Mouse (Mus musculus): ENCODE measurements around the gene Ascc1. TPM values are rescaled to one million over a fixed set of nuclear protein-coding genes. Genes with fewer than 3 reads are reported as not detected.

The Ascc1 gene
- polyA plus RNA-seq, 1 experiment from 2014 or later = 16.0 TPM

DNA sequence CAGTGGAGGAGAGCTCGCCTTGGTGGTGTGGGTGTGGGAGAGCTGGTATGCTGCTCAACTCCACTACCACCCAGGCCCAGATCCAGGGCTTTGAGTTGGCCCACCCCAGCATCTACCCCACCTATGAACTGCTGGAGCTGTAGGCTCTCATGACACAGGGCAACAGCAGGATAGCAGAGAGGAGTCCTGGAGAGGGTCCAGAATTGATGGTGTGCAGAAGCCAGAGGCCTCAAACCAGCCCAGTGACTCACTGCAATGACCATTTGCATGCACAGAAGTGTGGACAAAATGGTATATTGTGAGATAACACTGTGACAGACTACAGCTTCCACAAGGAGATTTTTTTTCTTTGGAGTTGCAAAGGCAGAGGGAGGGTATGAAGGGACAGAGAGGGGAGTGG is 21.1 kb downstream of the Ascc1 start:
- Histone ChIP-seq H3K9me3 (replicated peaks; ENCODE audit: control insufficient read depth, low read length) (no peaks in the 10 kb centered on the region), H3K27me3 (ENCODE audit: control insufficient read depth, insufficient read depth, low read depth, low read length) (no peaks in the 10 kb centered on the region), H3K4me3 (ENCODE audit: low read depth, low read length) (no peak overlapping the region), H3K9ac (ENCODE audit: low read depth, low read length) (no peak overlapping the region), H3K27ac (ENCODE audit: low read length) (no peak overlapping the region), H3K36me3 (ENCODE audit: control insufficient read depth, insufficient read depth) (no peaks in the 10 kb centered on the region), H3K4me2 (ENCODE audit: low read depth, low read length) (no peak overlapping the region), H3K4me1 (ENCODE audit: control insufficient read depth, low read depth, low read length) (no peaks in the 10 kb centered on the region)
- no peak for ATAC-seq (ENCODE audit: low read depth)
- 64% methylated on average over 1 of the region's 1 CpGs for WGBS (ENCODE audit: insufficient replicate concordance)

DNA sequence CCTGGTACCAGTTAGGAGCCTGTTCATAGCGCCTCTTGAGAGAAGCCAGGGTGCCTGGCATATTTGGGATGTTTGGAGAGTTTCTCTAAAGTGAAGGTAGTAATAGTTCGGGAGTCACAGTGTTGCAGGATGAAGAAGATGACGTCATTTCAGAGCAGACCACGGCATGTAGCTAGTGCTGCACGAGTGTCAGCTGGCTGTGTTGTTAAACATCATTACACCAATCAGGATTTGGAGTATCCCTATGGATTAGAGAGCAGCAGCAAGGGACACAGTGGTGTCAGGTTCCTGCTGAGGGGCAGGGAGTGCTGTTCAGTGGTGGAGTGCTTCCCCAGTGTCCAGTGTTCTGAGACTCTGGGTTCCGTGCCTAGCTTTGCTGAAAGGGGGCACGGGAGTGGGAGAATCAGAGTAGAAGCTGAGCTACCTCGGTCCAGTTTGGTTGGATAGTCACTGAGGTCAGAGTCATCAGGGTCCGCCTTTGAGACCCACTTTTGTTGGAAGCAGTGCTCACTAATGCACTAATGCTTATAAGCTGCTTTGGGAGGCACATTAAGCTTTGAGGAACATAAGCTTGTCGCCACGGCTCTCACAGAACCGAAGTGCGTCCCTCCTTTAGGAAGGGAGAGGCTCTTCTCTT is 24.3 kb downstream of the Ascc1 start:
- Histone ChIP-seq H3K4me1 (ENCODE audit: control insufficient read depth, low read depth, low read length) (no peaks in the 10 kb centered on the region), H3K27me3 (ENCODE audit: control insufficient read depth, insufficient read depth, low read depth, low read length) (no peaks in the 10 kb centered on the region), H3K9me3 (replicated peaks; ENCODE audit: control insufficient read depth, low read length) (no peaks in the 10 kb centered on the region), H3K9ac (ENCODE audit: low read depth, low read length) (no peak overlapping the region), H3K36me3 (ENCODE audit: control insufficient read depth, insufficient read depth) (no peaks in the 10 kb centered on the region), H3K4me3 (ENCODE audit: low read depth, low read length) (no peak overlapping the region), H3K27ac (ENCODE audit: low read length) (no peak overlapping the region), H3K4me2 (ENCODE audit: low read depth, low read length) (no peak overlapping the region)
- WGBS (ENCODE audit: insufficient replicate concordance) = 67% methylated on average over 13 of the region's 13 CpGs
- no peak for ATAC-seq (ENCODE audit: low read depth)

DNA sequence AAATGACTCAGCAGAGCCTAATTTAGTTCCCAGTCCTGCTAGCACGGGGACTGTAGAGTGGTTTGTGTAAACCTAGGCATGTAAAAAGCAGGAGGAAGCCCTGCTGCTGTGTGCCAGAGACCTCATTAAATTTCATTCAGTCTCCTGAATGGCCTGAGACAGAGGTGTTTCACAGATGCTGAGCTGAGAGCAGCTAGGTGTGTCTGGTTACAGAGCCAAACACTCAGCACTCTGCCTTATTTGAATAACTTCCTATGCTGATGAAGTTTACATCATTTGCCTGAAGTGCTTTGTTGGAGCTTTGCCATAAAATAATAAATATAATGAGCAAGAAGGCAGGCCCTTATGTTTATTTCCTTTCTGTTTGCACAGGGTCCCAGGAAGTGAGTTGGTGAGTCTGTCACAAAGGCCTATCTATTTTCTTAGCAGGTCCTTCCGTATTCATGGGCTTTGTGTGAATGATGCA is 25.0 kb downstream of the Ascc1 start:
- Histone ChIP-seq H3K36me3 (ENCODE audit: control insufficient read depth, insufficient read depth) (no peaks in the 10 kb centered on the region), H3K27me3 (ENCODE audit: control insufficient read depth, insufficient read depth, low read depth, low read length) (no peaks in the 10 kb centered on the region), H3K4me3 (ENCODE audit: low read depth, low read length) (no peak overlapping the region), H3K4me2 (ENCODE audit: low read depth, low read length) (no peak overlapping the region), H3K9me3 (replicated peaks; ENCODE audit: control insufficient read depth, low read length) (no peaks in the 10 kb centered on the region), H3K4me1 (ENCODE audit: control insufficient read depth, low read depth, low read length) (no peaks in the 10 kb centered on the region), H3K9ac (ENCODE audit: low read depth, low read length) (no peak overlapping the region), H3K27ac (ENCODE audit: low read length) (no peak overlapping the region)
- no peak for ATAC-seq (ENCODE audit: low read depth)
- WGBS (ENCODE audit: insufficient replicate concordance) = 60% methylated on average over 2 of the region's 2 CpGs

DNA sequence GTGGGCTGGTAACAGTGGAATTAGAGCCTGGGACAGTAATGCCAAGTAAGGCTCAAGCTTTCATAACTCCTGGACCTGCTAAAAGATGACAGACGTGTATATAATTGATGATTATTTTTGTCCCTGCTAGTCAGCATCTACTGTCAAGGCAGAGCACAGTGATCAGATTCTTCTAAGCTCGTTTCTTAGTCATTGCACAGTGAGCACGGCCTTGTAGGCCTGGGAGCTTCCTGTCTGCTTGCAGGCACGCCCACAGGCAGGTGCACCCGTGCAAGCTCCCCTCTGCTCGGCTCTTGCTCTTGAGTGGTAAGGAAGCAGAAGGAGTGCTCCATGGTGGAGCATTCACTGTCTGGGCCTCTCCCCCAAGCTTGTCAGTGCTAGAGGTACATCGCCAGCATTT is 25.6 kb downstream of the Ascc1 start:
- Histone ChIP-seq H3K27ac (ENCODE audit: low read length) (no peak overlapping the region), H3K4me2 (ENCODE audit: low read depth, low read length) (no peak overlapping the region), H3K4me1 (ENCODE audit: control insufficient read depth, low read depth, low read length) (no peaks in the 10 kb centered on the region), H3K4me3 (ENCODE audit: low read depth, low read length) (no peak overlapping the region), H3K9me3 (replicated peaks; ENCODE audit: control insufficient read depth, low read length) (no peaks in the 10 kb centered on the region), H3K36me3 (ENCODE audit: control insufficient read depth, insufficient read depth) (no peaks in the 10 kb centered on the region), H3K9ac (ENCODE audit: low read depth, low read length) (no peak overlapping the region), H3K27me3 (ENCODE audit: control insufficient read depth, insufficient read depth, low read depth, low read length) (no peaks in the 10 kb centered on the region)
- no peak for ATAC-seq (ENCODE audit: low read depth)
- 58% methylated on average over 7 of the region's 7 CpGs for WGBS (ENCODE audit: insufficient replicate concordance)

DNA sequence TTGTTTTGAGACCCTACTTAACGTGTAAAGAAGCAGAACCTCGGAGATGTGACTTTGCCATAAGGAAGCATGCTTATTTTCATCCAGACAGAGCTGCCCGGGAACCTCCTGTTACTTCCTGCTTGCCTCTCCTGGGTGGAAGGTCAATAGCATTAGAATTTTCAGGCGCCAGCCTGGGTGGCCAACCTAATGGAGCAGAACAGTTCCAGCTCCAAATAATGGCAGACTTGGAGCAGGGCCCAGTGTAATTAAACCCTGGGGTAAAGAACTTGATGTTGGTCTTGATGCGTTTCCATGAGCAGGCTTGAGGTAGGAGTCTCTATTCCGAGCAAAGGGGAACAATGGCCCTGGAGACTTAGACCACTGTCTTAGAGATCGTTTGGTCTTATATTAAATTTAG is 26.4 kb downstream of the Ascc1 start:
- H3K9ac ChIP-seq (ENCODE audit: low read depth, low read length) = no peak overlapping the region
- no peak overlapping the region for H3K4me2 ChIP-seq (ENCODE audit: low read depth, low read length)
- no peaks in the 10 kb centered on the region for H3K4me1 ChIP-seq (ENCODE audit: control insufficient read depth, low read depth, low read length)
- no peaks in the 10 kb centered on the region for H3K27me3 ChIP-seq (ENCODE audit: control insufficient read depth, insufficient read depth, low read depth, low read length)
- 71% methylated on average over 7 of the region's 7 CpGs for WGBS (ENCODE audit: insufficient replicate concordance)
- no peak for ATAC-seq (ENCODE audit: low read depth)
- no peak overlapping the region for H3K27ac ChIP-seq (ENCODE audit: low read length)
- H3K4me3 ChIP-seq (ENCODE audit: low read depth, low read length) = no peak overlapping the region
- H3K9me3 ChIP-seq (replicated peaks; ENCODE audit: control insufficient read depth, low read length) = no peaks in the 10 kb centered on the region
- no peaks in the 10 kb centered on the region for H3K36me3 ChIP-seq (ENCODE audit: control insufficient read depth, insufficient read depth)

DNA sequence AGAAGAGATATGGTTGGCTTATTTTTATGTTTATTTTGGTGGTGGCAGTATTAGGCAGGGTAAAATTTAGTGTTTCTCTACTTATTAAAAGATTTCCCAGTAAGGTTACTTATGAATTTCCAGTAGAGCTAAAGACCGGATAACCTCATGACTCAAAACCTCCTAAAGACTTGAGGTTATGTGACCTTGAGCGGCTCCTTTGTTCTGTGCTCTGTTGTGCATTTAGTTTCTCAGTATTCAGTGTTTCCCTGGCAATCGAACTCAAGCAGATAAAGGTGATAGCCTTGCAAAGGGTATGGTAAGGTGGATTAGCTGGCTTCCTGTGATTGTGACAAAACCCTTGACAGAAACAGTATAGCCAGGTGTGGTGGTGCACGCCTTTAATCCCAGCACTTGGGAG is 26.8 kb downstream of the Ascc1 start:
- Histone ChIP-seq H3K36me3 (ENCODE audit: control insufficient read depth, insufficient read depth) (no peaks in the 10 kb centered on the region), H3K9ac (ENCODE audit: low read depth, low read length) (no peak overlapping the region), H3K27me3 (ENCODE audit: control insufficient read depth, insufficient read depth, low read depth, low read length) (no peaks in the 10 kb centered on the region), H3K9me3 (replicated peaks; ENCODE audit: control insufficient read depth, low read length) (no peaks in the 10 kb centered on the region), H3K4me2 (ENCODE audit: low read depth, low read length) (no peak overlapping the region), H3K27ac (ENCODE audit: low read length) (no peak overlapping the region), H3K4me1 (ENCODE audit: control insufficient read depth, low read depth, low read length) (no peaks in the 10 kb centered on the region), H3K4me3 (ENCODE audit: low read depth, low read length) (no peak overlapping the region)
- ATAC-seq (ENCODE audit: low read depth) = no peak
- WGBS (ENCODE audit: insufficient replicate concordance) = 72% methylated on average over 4 of the region's 4 CpGs

DNA sequence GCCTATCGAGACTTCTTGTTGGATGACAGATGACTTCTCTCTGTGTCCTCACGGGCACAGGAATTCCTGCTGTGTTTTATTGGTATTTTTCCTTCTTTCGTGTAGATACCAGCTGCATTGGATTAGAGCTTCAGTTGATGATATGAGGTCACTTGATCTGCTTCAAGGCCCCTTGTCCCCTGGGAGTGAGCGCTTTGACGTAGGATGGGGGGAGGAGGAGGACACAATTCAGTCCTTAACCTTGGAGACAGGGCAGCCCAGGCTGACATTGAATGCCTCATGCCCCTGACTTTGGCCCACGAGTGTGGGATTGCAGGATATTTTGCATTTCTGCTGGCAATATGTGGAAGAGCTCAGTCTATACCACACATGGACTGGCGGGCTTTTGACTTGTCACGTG is 29.0 kb downstream of the Ascc1 start:
- 75% methylated on average over 8 of the region's 8 CpGs for WGBS (ENCODE audit: insufficient replicate concordance)
- no peak for ATAC-seq (ENCODE audit: low read depth)
- peaks cover 3% of the 10 kb centered on the region for H3K4me1 ChIP-seq (ENCODE audit: control insufficient read depth, low read depth, low read length)
- H3K27me3 ChIP-seq (ENCODE audit: control insufficient read depth, insufficient read depth, low read depth, low read length) = no peaks in the 10 kb centered on the region
- H3K9me3 ChIP-seq (replicated peaks; ENCODE audit: control insufficient read depth, low read length) = no peaks in the 10 kb centered on the region
- H3K4me3 ChIP-seq (ENCODE audit: low read depth, low read length) = no peak overlapping the region
- no peak overlapping the region for H3K27ac ChIP-seq (ENCODE audit: low read length)
- H3K36me3 ChIP-seq (ENCODE audit: control insufficient read depth, insufficient read depth) = no peaks in the 10 kb centered on the region
- no peak overlapping the region for H3K4me2 ChIP-seq (ENCODE audit: low read depth, low read length)
- H3K9ac ChIP-seq (ENCODE audit: low read depth, low read length) = no peak overlapping the region

DNA sequence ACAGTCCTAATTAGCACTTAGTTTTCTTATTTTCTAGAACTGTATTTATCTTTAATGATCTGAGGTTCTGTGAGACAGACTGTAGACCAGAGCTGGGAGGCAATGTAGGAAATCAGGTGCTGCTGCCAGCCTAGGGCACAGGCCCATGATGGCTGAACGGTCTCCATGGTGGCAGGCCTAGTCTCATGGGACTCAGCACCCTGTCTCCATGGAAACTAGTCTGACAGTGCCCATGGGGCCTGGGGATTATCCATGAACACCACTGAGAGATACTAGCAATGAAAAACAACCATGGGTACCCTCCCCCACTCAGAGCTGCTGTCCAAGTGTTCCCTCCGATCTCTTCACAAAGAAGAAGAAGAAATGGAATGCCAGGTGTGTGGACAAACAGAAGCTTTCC is 29.4 kb downstream of the Ascc1 start:
- H3K9me3 ChIP-seq (replicated peaks; ENCODE audit: control insufficient read depth, low read length) = no peaks in the 10 kb centered on the region
- no peak overlapping the region for H3K9ac ChIP-seq (ENCODE audit: low read depth, low read length)
- H3K4me1 ChIP-seq (ENCODE audit: control insufficient read depth, low read depth, low read length) = peaks cover 3% of the 10 kb centered on the region
- H3K4me2 ChIP-seq (ENCODE audit: low read depth, low read length) = no peak overlapping the region
- H3K4me3 ChIP-seq (ENCODE audit: low read depth, low read length) = no peak overlapping the region
- H3K27me3 ChIP-seq (ENCODE audit: control insufficient read depth, insufficient read depth, low read depth, low read length) = no peaks in the 10 kb centered on the region
- ATAC-seq (ENCODE audit: low read depth) = no peak
- H3K27ac ChIP-seq (ENCODE audit: low read length) = no peak overlapping the region
- H3K36me3 ChIP-seq (ENCODE audit: control insufficient read depth, insufficient read depth) = no peaks in the 10 kb centered on the region
- WGBS (ENCODE audit: insufficient replicate concordance) = 74% methylated on average over 2 of the region's 2 CpGs

DNA sequence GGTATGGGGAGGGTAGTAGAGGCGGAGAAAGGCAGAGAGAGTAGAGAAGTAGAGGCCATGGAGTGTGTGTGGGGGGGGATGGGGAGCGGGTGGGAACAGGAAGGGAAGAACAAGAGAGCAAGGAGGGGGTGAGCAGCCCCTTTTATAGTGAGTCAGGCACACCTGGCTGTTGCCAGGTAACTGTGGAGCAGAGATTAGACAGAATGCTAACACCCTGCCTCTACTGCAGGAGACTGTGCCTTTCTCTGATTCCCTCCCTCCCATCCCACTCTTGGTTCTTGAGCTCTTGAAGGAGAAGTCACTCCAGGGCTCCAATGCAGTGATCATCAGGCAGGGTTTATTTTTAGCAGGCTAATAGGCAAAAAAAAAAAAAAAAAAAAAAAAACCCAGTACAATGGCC is 30.0 kb downstream of the Ascc1 start:
- no peaks in the 10 kb centered on the region for H3K27me3 ChIP-seq (ENCODE audit: control insufficient read depth, insufficient read depth, low read depth, low read length)
- no peak overlapping the region for H3K4me3 ChIP-seq (ENCODE audit: low read depth, low read length)
- peaks cover 3% of the 10 kb centered on the region for H3K4me1 ChIP-seq (ENCODE audit: control insufficient read depth, low read depth, low read length)
- H3K9me3 ChIP-seq (replicated peaks; ENCODE audit: control insufficient read depth, low read length) = no peaks in the 10 kb centered on the region
- WGBS (ENCODE audit: insufficient replicate concordance) = 65% methylated on average over 2 of the region's 2 CpGs
- H3K4me2 ChIP-seq (ENCODE audit: low read depth, low read length) = no peak overlapping the region
- H3K9ac ChIP-seq (ENCODE audit: low read depth, low read length) = no peak overlapping the region
- no peaks in the 10 kb centered on the region for H3K36me3 ChIP-seq (ENCODE audit: control insufficient read depth, insufficient read depth)
- no peak overlapping the region for H3K27ac ChIP-seq (ENCODE audit: low read length)
- ATAC-seq (ENCODE audit: low read depth) = no peak
